Mouse (Mus musculus) brain, embryonic 14.5 days (tissue): Measurements from ENCODE around the gene Uck2.

Experiments used
- CTCF ChIP-seq: fragments of 200-500 bp; IDR thresholded peaks from 2 replicates; pipeline ENCODE4 v1.5.1; 2012; ENCODE audit warnings: inconsistent platforms, mild to moderate bottlenecking, moderate library complexity, borderline replicate concordance; ENCODE audit not compliant: insufficient read depth, insufficient read length; ENCODE audit errors: extremely low read depth
- POLR2A ChIP-seq: fragments of 200-500 bp; IDR thresholded peaks from 2 replicates; pipeline ENCODE4 v1.6.1; 2012; ENCODE audit warnings: mild to moderate bottlenecking, inconsistent platforms, borderline replicate concordance; ENCODE audit not compliant: poor library complexity, insufficient read depth, insufficient read length, severe bottlenecking; ENCODE audit errors: extremely low read depth

DNA sequence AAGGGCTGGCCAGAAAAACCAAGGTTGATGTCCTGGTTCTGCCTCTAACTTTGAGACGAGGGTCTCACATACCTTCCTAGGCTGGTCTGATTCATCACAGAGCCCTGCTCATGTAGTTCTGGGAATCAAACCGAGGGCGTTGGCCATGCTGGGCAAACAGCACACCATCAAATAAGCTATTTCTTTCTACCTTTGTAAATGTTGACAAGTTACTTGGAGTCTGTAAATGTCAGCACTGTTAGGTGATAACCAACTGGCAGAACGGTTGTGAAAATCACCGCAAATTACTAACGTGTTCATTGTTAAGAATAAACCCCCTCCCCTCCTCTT is 5.1 kb upstream of the Uck2 start:
- TF ChIP-seq CTCF (no peak), POLR2A (no peak)
